Mouse (Mus musculus) hindlimb bud, embryonic 11.5 days (tissue): Measurements from ENCODE around the gene Nrcam.

ENCODE experiments used
- DNase-seq: peaks from one replicate; pipeline ENCODE4 v3.0.0-alpha.2; 2012; ENCODE audit warnings: low read depth, low spot score; ENCODE audit errors: extremely low spot score

Nrcam gene

GRCm38 (mm10) chr12:44601410-44602149 is 272.9 kb downstream of the Nrcam start:
- DNase-seq: peak; percentile 22

DNA sequence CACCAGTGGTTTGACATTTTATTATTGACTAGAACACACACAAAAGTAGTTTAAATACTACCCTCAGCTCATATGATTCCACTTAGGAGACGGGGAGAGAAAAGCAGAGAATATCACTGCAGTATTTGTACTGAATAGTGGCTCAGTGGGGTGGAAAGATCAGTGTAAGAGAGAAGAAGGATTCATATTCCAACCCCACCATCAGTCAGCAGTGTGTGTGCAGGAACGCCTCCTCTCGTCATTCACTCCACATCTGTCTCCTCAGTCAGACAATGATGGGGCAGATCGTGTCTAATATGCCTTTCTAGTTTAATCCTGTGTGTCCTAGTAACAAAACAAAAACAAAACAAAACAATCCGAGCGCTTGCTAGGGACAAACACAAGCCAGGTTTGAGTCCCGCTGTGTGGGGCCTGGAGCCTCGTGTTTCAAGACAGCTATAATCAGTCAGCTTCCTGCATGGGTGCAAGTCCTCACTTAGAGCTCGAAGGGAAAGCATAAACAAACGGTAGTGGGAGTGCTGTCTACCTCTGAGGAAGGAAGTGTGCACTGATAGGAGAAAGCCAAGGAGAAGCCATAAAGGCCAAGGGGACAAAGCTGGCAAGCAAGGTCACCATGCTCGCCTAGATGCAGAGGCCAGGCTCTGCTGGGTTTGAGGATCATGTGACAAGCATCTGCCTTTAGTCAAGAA is 273.7 kb downstream of the Nrcam start:
- DNase-seq: no peak

GRCm38 (mm10) chr12:44602958-44603331 is 274.3 kb downstream of the Nrcam start:
- DNase-seq: no peak

GRCm38 (mm10) chr12:44617001-44617421 is 288.3 kb downstream of the Nrcam start:
- no peak for DNase-seq

- no peak for DNase-seq
Observed at GRCm38 (mm10) chr12:44617488-44617887, 288.8 kb downstream of the Nrcam start.

- no peak for DNase-seq
Observed at GRCm38 (mm10) chr12:44639341-44639921, 310.7 kb downstream of the Nrcam start.

- no peak for DNase-seq
Observed at GRCm38 (mm10) chr12:44640579-44640978, 311.9 kb downstream of the Nrcam start.
